Mouse (Mus musculus) lung, adult 18-20 months (tissue): Measurements from ENCODE around the gene Romo1.
"Not testable (repeated sequence)": the region's sequence is repeated elsewhere in the genome, so short reads cannot be mapped to it uniquely, and the experiment has no call there.

Experiments
- DNase-seq, 2 experiments: peaks; one replicate each; pipeline ENCODE4 v3.0.0; 2022; ENCODE audit warnings: mixed read lengths in 2 of 2

Romo1 gene

DNA sequence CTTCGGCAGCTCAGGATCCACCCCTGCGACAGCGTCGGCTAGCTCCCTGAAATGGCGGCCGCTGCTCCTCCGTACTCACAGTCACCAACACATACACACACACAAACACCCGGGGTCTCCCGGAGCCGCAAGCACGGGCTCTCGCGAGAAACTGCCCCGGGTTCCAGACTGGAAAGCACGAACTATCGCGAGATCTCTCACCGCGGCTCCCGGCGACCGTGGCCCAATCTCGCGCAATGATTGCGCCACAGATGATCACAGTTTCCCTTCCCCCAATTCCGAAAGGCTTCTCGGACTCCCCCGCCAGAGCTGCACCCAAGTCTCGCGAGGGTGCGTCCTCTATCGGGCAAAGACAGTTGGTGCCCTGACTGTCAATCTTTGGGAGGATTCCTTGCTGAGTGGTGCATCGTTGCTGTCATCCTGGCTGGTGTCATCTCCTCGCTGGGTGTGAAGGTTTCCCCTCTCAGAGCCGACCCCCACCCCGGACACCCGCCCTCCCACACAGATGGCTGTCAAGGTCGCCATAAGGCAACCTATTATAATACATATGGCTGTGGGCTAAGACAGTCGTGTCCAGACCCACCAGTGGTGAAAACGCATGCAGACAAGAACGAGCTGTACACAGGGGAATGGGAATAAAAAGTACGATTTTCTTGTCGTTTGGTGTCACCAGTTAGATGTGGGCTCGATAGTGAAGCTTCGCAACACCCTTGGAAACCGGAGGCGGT is 36.4 kb downstream of the Romo1 start, which contains the start of gene Rbm39:
Gene Rbm39 (minus strand): TSS at position 145 of the 728 bp plus-strand sequence.
- DNase-seq = peak; percentile 99 to 100

DNA sequence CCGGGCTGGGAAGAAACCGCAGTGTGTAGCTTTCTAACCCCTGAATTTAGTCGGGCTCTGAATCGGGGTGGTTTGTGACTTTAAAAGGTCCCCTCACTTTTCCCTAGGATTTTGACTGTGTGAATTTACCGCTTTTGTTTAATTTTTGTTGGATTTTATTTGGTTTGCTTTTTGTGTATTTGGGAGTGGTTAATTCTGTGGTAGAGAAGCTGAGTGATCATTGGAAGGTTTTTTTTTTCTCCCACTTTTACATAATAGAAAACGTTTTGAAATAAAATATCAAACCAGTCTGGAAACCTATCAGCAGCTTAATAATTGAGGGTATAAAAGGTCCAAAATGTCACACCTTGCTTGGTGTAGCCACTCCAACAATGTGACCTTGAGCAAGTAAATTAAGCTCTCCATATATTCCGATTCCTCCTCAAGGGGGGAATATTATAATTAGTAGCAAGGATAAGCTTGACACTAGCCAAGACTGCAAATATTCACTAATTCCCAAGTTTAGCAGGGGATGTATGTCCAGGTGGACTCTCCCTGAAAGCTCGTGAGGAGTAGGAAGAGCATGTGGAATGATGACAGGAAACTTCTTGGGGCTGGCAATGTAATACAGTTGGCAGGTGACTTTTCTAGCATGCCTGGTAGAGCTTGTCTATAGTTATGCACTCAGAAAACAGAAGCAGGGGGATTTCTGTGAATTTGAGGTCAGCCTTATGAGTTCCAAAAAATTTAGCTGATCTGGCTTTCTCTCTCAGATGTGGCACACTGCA is 37.2 kb downstream of the Romo1 start:
- DNase-seq = no peak

DNA sequence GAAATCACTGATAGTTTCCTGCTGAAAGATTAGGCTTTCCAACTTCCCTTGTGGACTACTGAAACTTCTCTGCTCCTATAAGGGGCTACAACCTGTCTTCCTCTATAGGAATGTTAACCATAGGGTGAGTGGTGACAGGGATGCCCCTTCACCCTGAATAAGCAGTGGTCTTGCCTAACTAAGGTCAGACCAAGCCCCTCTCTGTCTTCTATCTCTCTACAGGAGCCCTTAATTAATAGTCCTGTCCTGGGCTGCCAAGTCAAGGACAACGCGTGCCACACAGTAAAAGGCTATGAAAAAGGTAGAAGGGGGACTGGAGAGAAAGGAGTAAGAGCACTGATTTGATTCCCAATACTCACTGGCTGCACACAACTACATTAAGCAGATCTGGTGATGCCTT is 37.8 kb downstream of the Romo1 start:
- DNase-seq = no peak

DNA sequence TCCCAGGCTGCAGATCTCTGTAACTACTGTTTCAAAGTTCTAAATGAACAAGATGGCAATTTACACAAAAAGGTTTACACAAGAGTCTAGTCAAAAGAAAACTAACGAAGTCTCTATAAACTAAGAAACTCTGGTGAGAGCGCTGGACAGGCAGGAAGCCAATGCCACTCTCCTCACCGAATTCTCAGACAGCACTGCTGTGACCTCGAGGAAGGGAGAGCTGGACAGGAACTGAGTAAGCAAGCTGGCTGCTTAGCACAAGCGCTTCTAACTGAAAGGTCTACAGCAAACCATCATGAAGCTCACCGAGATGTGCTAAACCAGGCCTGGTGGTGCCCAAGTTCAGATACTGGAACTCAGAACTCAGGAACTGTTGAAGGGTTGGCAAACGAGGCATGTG is 45.4 kb downstream of the Romo1 start:
- not testable (repeated sequence) for DNase-seq

DNA sequence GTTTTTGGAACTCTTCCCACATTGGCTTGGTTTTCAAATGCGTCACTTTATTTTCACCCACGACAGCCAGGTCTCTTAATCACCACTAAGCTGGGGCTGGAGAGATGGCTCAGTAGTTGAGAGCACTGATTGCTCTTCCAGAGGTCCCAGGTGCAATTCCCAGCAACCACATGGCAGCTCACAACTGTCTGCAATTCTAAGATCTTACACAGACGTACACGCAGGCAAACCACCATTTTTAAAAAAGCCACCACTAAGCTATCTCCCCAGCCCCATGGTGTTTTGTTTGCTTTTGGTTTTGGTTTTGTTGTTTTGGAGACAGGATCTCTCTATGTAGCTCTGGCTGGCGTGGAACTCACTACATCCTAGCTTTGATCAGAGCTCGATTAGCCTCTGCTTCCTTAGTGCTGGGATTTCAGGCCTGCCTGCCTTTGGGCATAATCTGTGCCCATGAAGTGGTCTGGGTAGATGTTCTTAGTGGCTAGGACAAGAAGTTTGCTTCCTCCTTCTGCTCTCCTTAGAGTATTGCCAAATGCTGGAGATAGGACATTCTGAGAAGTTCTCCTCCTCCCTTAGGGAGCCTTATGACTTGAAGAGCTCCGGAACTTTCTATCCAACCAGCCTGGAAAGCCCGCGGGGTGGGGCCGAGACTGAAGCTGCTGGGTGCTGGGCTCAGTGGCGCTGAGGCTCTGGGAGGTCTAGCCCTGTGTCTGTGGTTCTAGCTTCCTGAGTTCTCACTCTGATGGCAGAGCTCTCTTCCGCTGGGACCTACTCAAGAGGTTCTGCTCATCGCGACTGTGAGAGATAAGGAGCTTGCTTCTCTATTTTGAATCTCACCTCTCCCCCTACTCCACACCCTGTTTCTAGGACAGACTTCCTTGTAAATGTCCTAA is 46.4 kb downstream of the Romo1 start:
- peak; percentile 48 for DNase-seq

DNA sequence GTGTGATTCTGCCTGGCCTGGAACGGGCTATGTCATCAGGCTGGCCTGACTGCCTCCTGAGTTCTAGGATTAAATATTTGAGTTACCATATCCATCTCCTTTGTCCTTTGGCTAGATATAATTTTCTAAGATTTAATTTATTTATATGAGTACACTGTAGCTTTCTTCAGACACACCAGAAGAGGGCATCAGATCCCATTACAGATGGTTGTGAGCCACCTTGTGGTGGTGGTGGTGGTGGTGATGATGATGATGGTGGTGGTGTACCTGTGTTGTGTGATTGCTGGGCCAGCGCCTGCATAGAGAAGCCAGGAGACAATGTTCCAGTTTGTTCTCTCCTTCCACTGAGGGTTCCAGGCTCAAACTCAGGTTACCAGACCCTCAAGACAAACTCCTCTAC is 47.7 kb downstream of the Romo1 start:
- DNase-seq = no peak

DNA sequence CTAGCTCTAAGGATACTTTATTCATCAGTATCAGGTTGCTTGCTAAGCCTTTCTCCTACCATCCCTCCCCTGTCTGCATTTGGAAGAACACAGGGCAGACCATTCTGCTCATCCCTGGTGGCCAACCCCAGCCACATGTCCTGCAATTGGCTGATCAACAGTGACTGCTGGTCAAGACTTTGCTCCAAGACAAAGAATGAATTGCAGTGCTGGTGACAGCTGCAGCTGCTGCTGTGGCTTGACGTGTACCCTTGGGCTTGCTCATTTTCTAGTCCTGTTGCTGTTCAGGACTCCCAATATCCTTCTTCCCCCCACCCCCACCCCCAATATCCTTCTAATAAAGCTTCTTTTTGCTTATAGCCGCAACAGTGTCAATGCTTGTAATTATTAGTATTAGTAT is 48.2 kb downstream of the Romo1 start:
- DNase-seq = no peak

DNA sequence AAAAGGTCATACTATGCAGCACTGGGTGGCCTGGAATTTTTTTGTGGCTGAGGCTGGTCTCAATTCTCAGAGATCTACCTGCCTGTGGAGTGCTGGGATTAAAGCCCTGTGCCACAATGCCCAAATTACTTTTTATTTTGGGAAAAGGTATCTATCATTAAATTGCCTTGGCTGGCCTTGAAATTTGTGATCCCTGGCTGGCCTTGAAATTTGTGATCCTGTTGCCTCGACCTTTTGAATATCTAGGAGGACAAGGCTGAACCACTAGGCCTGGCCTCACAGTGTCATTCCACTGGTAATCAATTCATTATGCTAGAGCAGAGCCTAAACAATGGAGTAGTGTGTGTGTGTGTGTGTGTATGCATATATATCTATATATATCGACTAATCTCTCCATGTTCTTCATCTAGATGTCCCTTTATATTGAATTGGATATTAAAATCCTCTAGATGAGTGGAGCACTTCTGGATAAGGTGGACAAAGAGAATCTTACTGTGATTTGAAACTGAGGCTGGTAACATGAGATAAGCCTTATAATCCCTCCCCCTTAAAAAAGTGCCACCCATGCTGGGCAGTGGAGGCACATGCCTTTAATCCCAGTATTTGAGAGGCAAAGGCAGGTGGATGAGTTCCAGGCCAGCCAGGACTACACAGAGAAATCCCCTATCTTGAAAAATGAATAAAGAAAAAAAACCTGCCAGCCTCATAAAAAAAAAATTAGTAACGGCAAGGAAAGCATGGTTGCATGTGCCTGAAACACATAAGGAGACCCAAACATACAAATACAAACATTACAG is 49.4 kb downstream of the Romo1 start:
- no peak for DNase-seq

DNA sequence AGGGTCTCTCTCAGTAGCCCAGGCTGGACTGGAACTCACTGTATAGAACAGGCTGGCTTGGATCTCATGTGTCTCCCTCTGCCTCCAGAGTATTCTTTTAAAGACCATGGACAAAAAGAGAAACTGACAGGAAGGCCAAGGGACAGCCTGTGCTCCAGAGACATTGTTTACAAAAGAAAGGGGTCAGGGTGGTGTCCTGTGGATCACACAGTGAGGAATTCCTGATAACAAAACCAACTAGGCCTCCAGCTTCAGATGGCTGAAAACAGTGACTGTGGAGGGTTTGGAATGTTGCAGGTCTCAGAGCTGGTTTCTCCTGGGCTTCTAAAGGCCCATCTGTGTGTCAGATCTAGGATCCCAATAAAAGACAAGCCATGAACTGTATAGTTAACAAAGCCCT is 50.7 kb downstream of the Romo1 start:
- DNase-seq = peak in 1 of 2 experiments; percentile 49
